Mouse (Mus musculus) lung, embryonic 16.5 days (tissue): ENCODE measurements around the gene Lypd9. TPM values are rescaled to one million over a fixed set of nuclear protein-coding genes. Genes with fewer than 3 reads are reported as not detected.

Experiments
- ATAC-seq: fragments of 200-750 bp; cut with Nextera tagmentation; 2 replicates; pipeline ENCODE4 v1.8.0; 2017; ENCODE audit warnings: low read depth, mild to moderate bottlenecking, moderate library complexity
- H3K27ac ChIP-seq: fragments of 300-500 bp; sonication (generic); 2 replicates; pipeline ENCODE4 v1.5.1; 2014; ENCODE audit warnings: mild to moderate bottlenecking, control low read depth, low read length
- H3K27me3 ChIP-seq: fragments of 300-500 bp; sonication (generic); 2 replicates; pipeline ENCODE4 v1.6.1; 2014; ENCODE audit warnings: low read depth, low read length, mixed read lengths; ENCODE audit not compliant: control insufficient read depth, insufficient read depth
- H3K36me3 ChIP-seq: fragments of 300-500 bp; sonication (generic); 2 replicates; pipeline ENCODE4 v1.6.1; 2014; ENCODE audit warnings: low read length; ENCODE audit not compliant: control insufficient read depth, insufficient read depth
- H3K4me1 ChIP-seq: fragments of 300-500 bp; sonication (generic); replicated peaks from 2 replicates; pipeline ENCODE4 v1.6.1; 2014; ENCODE audit warnings: low read length, mixed read lengths; ENCODE audit not compliant: control insufficient read depth, insufficient read depth
- H3K4me2 ChIP-seq: fragments of 300-500 bp; sonication (generic); 2 replicates; pipeline ENCODE4 v1.6.1; 2014; ENCODE audit warnings: low read depth, low read length, control low read depth
- H3K4me3 ChIP-seq: fragments of 300-500 bp; sonication (generic); 2 replicates; pipeline ENCODE4 v1.5.1; 2014; ENCODE audit warnings: mild to moderate bottlenecking, low read length, control low read depth
- H3K9ac ChIP-seq: fragments of 300-500 bp; sonication (generic); 2 replicates; pipeline ENCODE4 v1.6.1; 2014; ENCODE audit warnings: low read length, control low read depth
- H3K9me3 ChIP-seq: fragments of 300-500 bp; sonication (generic); 2 replicates; pipeline ENCODE4 v1.6.1; 2016; ENCODE audit warnings: low read length; ENCODE audit not compliant: control insufficient read depth
- WGBS: fragments of 180-500 bp; shearing (Covaris S2); extraction: QIAGEN DNeasy Blood & Tissue Kit; methylation state at CpG from one replicate; pipeline ENCODE4 v1.1.7; 2014; 5-methylcytosine and 5-hydroxymethylcytosine counted together
- polyA plus RNA-seq: library from polyadenylated mRNA; unstranded; fragments of >200 nt; fragmentation: Nextera tagmentation; extraction: Ambion mirVana; gene quantifications from 2 replicates; pipeline ENCODE4 v1.2.1, GENCODE M21; 2015

The Lypd9 gene
- polyA plus RNA-seq, 1 experiment from 2014 or later: not detected

DNA sequence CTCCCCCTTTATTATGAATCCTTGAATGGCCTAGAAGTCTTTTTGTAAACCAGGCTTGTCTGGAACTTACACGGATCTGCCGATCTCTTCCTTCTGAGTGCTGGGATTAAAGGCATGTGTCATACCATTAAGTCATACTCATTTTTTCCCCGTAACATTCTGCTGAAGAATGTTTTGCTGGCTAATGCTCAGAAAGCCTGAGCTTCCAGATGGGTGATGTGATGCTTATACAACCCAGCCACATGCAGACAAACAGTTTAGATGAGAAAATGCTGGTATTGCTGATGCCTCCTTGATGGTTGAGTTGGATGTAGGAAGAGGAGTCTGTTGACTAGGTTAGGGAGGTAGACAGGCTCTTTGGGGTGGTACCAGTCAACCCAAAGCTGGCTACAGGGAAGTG lies 34.4 kb downstream of the Lypd9 start:
- no peaks in the 10 kb centered on the region for H3K9me3 ChIP-seq
- no peak overlapping the region for H3K4me3 ChIP-seq
- H3K27me3 ChIP-seq: no peaks in the 10 kb centered on the region
- WGBS: 42% methylated on average over 3 of the region's 3 CpGs
- H3K4me2 ChIP-seq: no peak overlapping the region
- H3K9ac ChIP-seq: no peak overlapping the region
- H3K4me1 ChIP-seq: no peaks in the 10 kb centered on the region
- no peak overlapping the region for H3K27ac ChIP-seq
- no peaks in the 10 kb centered on the region for H3K36me3 ChIP-seq
- no peak for ATAC-seq

DNA sequence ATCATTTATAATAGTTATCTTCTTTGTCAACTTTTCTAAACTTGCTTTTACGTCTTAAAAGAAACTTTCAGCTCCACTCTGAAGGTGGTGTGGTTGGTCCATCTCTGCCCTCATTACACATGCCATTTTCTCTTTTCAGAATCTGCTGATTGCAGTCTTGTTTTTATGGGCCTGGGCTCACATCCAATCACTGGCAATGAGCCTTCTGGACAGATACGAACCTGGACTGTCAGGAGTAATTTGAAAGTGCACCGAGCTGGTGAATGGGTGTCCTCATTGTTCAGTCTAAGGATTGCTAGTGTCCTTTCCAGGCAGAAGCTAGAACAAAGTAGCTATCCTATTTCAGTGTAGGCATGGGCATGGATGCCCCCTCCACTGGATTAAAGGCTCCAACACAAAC lies 44.7 kb downstream of the Lypd9 start:
- H3K4me3 ChIP-seq: no peak overlapping the region
- H3K9ac ChIP-seq: no peak overlapping the region
- no peak overlapping the region for H3K27ac ChIP-seq
- no peaks in the 10 kb centered on the region for H3K4me1 ChIP-seq
- H3K9me3 ChIP-seq: no peaks in the 10 kb centered on the region
- no peak overlapping the region for H3K4me2 ChIP-seq
- 55% methylated on average over 3 of the region's 3 CpGs for WGBS
- no peaks in the 10 kb centered on the region for H3K27me3 ChIP-seq
- no peaks in the 10 kb centered on the region for H3K36me3 ChIP-seq
- ATAC-seq: no peak

GRCm38 (mm10) chr11:58400655-58401054 lies 52.1 kb downstream of the Lypd9 start:
- no peak overlapping the region for H3K27ac ChIP-seq
- no peaks in the 10 kb centered on the region for H3K36me3 ChIP-seq
- no peak overlapping the region for H3K9ac ChIP-seq
- no peak for ATAC-seq
- no peak overlapping the region for H3K4me3 ChIP-seq
- H3K9me3 ChIP-seq: no peaks in the 10 kb centered on the region
- H3K4me2 ChIP-seq: no peak overlapping the region
- H3K4me1 ChIP-seq: no peaks in the 10 kb centered on the region
- WGBS: 59% methylated on average over 5 of the region's 5 CpGs
- no peaks in the 10 kb centered on the region for H3K27me3 ChIP-seq

- no peak for ATAC-seq
- no peaks in the 10 kb centered on the region for H3K4me1 ChIP-seq
- H3K9me3 ChIP-seq: no peaks in the 10 kb centered on the region
- no peaks in the 10 kb centered on the region for H3K27me3 ChIP-seq
- 61% methylated on average over 6 of the region's 6 CpGs for WGBS
- H3K4me2 ChIP-seq: no peak overlapping the region
- no peak overlapping the region for H3K9ac ChIP-seq
- H3K36me3 ChIP-seq: no peaks in the 10 kb centered on the region
- no peak overlapping the region for H3K4me3 ChIP-seq
- no peak overlapping the region for H3K27ac ChIP-seq
Measured at GRCm38 (mm10) chr11:58399985-58400645, 52.6 kb downstream of the Lypd9 start.

Other genes with a start within 250 kb of the Lypd9 start
- 0.10 TPM in 1 of 2 replicates, not detected in the other for gene 4930438A08Rik, start 178.1 kb downstream of the Lypd9 start, polyA plus RNA-seq
- gene Zfp692, start 145.9 kb downstream of the Lypd9 start, polyA plus RNA-seq: 23.0 and 24.4 TPM in 2 replicates
- 35.4 and 37.6 TPM in 2 replicates for gene Zfp672, start 122.6 kb downstream of the Lypd9 start, polyA plus RNA-seq
- gene Sh3bp5l, start 122.2 kb downstream of the Lypd9 start, polyA plus RNA-seq: 35.1 and 36.9 TPM in 2 replicates
- 0.33 TPM in 1 of 2 replicates, not detected in the other for gene Lypd8, start 73.9 kb downstream of the Lypd9 start, polyA plus RNA-seq
- not detected in 2 replicates for gene 1810065E05Rik, start 31.8 kb downstream of the Lypd9 start, polyA plus RNA-seq
- not detected in 2 replicates for gene Gm12253, start 20.4 kb downstream of the Lypd9 start, polyA plus RNA-seq
- gene Olfr30, start 9.3 kb upstream of the Lypd9 start, polyA plus RNA-seq: not detected in 2 replicates
- gene Olfr332, start 39.6 kb upstream of the Lypd9 start, polyA plus RNA-seq: 0.14 and 0.19 TPM in 2 replicates
- gene Olfr331, start 49.6 kb upstream of the Lypd9 start, polyA plus RNA-seq: not detected in 2 replicates
- gene Olfr330, start 81.9 kb upstream of the Lypd9 start, polyA plus RNA-seq: not detected in 2 replicates
- not detected in 2 replicates for gene Olfr329-ps, start 93.5 kb upstream of the Lypd9 start, polyA plus RNA-seq
- gene Olfr328, start 102.7 kb upstream of the Lypd9 start, polyA plus RNA-seq: 0.05 TPM in 1 of 2 replicates, not detected in the other
- gene Olfr224, start 117.6 kb upstream of the Lypd9 start, polyA plus RNA-seq: not detected in 2 replicates
- gene Olfr325, start 124.8 kb upstream of the Lypd9 start, polyA plus RNA-seq: not detected in 2 replicates
- gene Olfr324, start 142.2 kb upstream of the Lypd9 start, polyA plus RNA-seq: not detected in 2 replicates
- not detected in 2 replicates for gene 2210407C18Rik, start 163.2 kb upstream of the Lypd9 start, polyA plus RNA-seq
- not detected in 2 replicates for gene Olfr323, start 177.6 kb upstream of the Lypd9 start, polyA plus RNA-seq
- 0.09 and 0.19 TPM in 2 replicates for gene Trim58, start 187.5 kb upstream of the Lypd9 start, polyA plus RNA-seq
- gene Olfr322, start 205.9 kb upstream of the Lypd9 start, polyA plus RNA-seq: not detected in 2 replicates
- gene Olfr320, start 228.2 kb upstream of the Lypd9 start, polyA plus RNA-seq: not detected in 2 replicates
- gene Olfr319, start 246.2 kb upstream of the Lypd9 start, polyA plus RNA-seq: not detected in 2 replicates